Mouse (Mus musculus): ENCODE measurements around the gene Maml2.
A peak's percentile ranks its signal among the peaks of the same experiment; 100 is the strongest.

Maml2 gene

DNA sequence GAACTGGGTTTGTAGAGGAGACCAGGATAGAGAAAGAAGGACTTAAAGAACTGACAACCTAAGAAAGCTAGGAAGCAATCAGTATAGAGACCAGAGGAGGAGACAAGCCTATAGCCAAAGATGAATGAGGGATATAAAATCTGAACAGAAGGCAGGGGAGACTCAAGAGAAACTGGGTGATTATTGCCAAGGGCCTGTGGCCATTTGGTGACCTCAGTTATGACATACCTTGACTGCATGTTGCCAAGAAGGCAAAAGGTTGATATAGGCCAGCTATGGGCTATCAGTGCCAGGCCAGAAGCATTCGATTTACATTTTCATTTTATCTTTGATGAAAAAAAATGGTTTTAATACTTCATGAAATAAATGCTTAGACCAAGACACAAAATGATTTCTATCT lies 327.0 kb downstream of the Maml2 start:
- DNase-seq = peak; percentile 64

DNA sequence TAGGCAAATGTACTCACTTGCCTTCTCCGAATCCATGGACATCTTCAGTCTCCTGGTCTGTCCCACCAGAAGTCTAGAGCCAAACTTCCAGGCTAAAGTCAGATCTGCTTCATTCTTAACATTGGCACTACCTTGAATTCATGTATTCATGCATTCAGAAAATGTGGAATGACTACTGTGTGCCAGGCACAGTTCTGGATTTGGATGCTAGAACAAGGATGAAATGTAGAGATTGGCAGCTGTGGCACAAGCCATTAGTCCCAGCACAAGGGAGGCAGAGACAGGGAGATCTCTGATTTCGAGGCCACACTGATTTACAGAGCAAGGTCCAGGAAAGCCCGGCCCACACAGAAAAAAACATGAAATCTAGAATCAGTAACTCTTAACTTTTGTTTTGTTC lies 327.5 kb downstream of the Maml2 start:
- DNase-seq = no peak

- no peak for DNase-seq
Measured at GRCm38 (mm10) chr9:13626480-13626879, 328.7 kb downstream of the Maml2 start.

- DNase-seq = no peak
Measured at GRCm38 (mm10) chr9:13633371-13633770, 335.6 kb downstream of the Maml2 start.

- DNase-seq = no peak
Measured at GRCm38 (mm10) chr9:13639655-13640054, 341.9 kb downstream of the Maml2 start.

DNA sequence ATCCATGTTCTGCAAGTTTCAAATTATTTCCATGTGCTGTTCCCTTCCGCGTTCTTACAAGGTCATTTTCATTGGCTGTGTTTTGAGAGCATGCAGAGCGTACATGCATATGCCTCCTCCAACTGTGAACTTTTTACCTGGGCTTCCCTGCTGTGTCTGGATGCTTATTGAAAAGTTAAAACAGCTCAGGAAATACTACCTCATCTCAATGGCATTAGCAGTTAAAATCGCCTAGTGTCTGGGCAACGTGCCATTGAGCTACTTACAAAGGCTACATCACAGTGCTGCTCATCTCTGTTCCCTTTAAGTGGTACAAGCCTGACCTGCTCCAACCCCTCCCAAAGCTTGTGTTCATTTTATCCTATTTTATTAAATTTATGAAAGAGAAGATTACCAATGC lies 347.4 kb downstream of the Maml2 start:
- DNase-seq = peak; percentile 74

DNA sequence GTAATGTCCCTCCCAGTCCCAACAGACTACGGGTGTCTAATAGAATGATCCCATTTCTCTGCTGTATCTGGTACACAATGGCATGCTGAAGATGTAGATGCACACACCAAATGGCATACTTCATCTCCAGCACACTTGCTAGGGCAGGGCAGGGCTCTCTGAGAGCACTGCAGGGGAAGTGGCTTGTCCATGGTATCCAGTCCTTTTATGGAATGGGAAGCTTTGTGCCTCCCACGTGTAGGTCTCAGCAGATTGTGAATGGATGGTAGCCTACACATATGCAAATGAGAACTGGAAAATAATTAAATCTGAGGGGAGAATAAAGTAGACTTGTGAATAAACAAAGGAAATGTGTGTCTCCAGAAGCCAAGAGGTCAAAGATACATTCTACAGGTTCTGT lies 353.3 kb downstream of the Maml2 start:
- no peak for DNase-seq

- DNase-seq = no peak
Measured at GRCm38 (mm10) chr9:13651828-13652227, 354.1 kb downstream of the Maml2 start.

DNA sequence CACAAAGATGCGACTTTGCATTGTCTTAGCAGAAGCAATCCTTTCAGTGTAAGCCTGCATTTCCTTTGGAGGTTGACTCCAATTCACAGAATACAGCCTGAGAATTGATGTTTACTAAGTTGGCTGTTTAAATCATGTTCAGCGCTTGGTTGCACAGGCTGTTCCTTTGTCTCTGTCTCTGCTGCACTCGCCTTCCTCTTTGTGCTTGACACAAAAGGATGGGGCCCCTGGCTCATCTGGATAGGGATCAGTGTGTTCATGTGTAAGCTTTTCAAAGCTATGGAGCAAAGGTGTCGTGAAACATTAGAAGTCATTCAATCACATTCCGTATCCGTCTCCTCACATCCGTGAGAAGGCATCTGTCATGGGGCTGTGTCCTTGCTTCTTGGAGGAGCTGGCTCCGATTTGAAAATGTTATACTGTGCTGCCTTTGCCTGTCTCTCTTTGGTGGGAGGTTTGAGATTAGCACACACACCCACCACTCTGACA lies 354.7 kb downstream of the Maml2 start:
- no peak for DNase-seq

DNA sequence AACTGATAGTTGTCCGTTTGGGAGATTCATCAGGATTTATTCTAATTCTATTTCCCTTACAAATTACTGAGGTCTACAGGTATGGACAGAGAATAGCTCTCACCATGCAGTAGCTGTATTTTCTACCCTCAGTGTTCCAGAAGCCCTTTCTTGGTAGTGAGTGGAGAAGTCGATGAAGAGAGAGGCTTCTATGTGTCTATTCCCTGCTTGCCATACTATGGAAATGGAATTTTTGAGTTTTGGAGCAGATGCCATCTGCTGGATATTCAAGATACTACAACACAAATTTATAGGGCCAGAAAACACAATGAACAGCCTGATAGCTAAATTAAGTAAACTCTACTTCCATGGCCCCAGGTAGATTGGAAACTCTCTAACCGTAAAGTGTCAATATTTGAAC lies 355.2 kb downstream of the Maml2 start:
- peak; percentile 86 for DNase-seq

DNA sequence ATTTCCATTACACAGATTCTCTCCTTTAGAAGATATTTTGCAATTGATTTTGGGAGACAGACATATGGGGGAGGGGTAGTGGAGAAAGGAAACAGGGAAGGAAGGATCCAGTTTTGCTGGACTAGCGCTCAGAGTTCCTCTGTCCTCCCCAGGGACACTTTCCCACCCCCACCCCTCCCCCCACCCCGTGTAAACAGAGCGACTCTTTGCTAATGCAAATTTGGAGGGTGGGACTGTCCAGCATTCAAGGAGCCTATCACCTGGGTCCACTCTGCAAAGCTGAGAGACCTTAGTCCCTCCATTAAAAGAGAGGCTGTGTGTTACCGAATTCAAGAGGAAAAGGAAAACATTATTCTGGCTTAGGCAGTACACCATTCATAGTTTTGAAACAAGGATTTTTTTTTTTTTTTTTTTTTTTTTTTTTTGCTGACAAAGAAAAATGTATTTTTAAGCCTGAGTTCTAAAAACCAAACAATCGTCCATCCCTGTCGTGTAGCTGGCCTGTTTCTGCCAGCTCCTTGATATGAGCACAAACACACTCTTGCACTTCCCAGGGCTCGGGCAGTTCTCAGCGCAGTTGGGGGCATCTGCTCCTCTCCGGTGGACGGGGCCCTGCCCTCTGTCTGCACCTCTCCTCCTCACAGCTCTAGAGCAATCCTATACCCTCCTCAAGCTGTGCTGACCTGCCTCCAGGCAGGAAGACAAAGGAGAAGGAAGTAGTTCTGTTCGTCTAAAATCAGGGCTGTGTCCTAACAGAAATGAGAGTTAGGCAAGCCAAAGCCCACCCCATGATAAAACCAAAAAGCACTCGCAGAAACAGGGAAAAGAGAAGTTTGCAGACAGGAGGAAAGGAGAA lies 364.2 kb downstream of the Maml2 start:
- DNase-seq = no peak

DNA sequence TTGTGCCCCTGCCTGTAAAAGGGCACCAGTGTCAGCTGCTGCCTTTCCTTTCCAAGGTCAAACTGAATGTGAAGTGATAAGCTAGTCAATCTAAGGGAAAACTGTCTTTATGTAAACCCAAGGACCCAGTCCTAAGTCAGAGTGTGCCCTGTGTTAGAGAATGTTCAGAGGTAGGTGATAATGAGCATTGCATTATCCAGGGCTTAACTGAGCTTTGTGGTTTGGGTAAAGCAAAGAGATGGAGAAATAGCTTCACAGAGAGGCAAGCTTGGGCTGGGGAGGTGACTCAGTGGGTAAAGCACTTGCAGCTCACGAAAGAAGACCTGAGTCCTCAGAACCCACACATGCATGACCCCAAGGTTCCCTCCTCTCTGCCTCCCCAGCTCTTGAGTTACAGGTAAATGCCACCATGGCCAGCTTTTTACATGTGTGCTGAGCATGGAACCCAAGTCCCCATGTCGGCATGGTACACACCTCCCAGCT lies 367.8 kb downstream of the Maml2 start:
- no peak for DNase-seq

GRCm38 (mm10) chr9:13667955-13668354 lies 370.2 kb downstream of the Maml2 start:
- DNase-seq = no peak

DNA sequence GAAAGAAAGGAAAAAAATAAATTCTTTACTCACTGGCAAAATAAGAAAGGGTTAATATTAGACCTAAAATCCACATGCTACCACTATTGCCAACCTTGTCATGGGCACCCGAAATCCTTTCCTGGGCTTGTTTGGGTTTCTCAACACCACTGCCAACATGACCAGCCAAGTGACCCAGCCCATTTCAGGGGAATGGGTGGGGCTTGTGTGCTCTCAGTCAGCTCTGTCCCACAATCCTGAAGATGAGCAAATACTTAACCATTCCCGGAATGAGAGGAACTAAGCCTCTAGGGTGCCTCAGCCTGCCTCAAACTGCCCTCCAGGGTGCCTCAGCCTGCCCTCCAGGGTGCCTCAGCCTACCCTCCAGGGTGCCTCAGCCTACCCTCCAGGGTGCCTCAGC lies 371.0 kb downstream of the Maml2 start:
- no peak for DNase-seq

- DNase-seq = peak; percentile 93
Measured at GRCm38 (mm10) chr9:13671125-13671769, 373.5 kb downstream of the Maml2 start.

- DNase-seq = no peak
Measured at GRCm38 (mm10) chr9:13673304-13673703, 375.5 kb downstream of the Maml2 start.

- DNase-seq = no peak
Measured at GRCm38 (mm10) chr9:13678026-13678425, 380.3 kb downstream of the Maml2 start.

GRCm38 (mm10) chr9:13679696-13680095 lies 381.9 kb downstream of the Maml2 start:
- DNase-seq = no peak

DNA sequence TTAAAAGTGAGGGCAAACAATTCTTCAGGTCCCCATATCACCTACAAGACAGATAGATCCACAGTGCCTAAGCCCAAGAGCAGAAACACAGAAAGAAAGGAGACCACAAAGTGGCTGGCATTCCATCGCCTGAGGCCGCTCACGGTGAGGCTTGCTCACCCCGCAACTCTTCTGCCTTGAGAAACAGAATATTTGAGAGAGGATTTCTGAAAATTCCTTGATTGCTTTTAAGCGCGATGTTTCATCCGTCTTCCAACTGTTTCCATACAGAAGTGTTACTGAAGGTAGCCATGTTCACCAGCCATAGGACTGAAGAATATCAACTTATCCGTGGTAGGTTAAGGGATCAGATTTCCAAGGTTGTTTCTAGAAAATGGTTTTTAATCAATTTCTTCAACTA lies 383.4 kb downstream of the Maml2 start:
- DNase-seq = no peak

GRCm38 (mm10) chr9:13681581-13682038 lies 383.9 kb downstream of the Maml2 start:
- DNase-seq = peak; percentile 77

DNA sequence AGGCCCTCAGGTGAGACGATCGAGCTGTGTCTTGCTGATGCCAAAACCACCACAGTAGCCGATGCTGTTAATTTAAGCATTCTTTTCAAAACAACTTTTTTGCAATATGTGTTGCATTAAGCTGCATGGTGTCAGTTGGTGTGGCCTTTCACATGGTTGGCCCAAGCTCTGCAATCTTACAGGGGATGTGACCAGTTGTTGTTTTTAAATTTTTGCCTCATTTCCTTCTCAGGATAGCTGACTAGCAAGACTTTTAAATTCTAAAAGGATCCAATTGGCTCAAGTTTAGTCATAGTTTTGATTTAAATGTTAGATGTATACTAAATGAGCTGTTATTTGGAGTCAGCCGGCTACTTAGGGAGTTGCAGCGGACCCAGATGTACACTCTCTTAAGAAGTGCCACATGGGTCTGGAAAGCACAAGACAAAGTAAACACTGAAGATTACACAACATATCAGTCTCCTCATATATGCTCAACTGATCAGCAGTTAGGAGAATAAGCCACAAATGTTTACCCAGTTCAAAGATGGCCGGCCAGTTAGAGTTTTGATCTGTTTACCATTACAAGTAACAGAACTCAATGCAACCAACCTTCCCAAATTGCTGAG lies 386.7 kb downstream of the Maml2 start:
- no peak for DNase-seq

GRCm38 (mm10) chr9:13686977-13687659 lies 389.4 kb downstream of the Maml2 start:
- DNase-seq = no peak

DNA sequence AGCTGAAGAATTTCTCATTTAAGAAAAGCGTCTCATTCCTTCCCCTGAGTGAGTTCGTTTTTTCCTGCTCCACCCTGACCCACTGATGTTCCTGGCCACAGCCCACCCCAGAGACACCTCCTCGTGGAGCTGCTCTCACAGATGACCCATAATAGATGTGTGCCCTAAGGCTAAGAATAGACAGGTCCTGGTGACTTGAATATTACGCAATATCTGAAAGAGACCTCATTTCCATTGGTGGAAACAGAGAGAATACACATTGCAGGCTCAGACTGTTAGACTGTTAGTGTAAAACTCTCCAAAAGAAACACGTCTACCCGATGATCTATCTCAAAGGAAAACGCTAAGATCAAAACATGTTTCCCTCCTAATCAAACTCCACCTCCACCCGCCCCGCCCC lies 391.2 kb downstream of the Maml2 start:
- no peak for DNase-seq
